12 mouse cellular contexts compared by ENCODE assay signal in genomic region chr9:41102613-41103012, GRCm38 (mm10). TPM values are rescaled to one million over a fixed set of nuclear protein-coding genes. Genes with fewer than 3 reads are reported as not detected.
DNase-seq lines count a peak whose midpoint lies in the region; TF ChIP-seq lines count a peak whose summit lies in the region.
"Had no signal": no experiment of that assay in that cellular context is flagged by ENCODE, and none has a peak within 500 bp of the region (broad histone marks: within the 10 kb centered on the region; RNA-seq: fewer than 3 reads in every experiment).

No protein-coding gene starts in this region.

- intact Hi-C loops in left cerebral cortex, adult 2 months (cut with DNase I), result no loop called here
- intact Hi-C loops in heart, postnatal 10 days (cut with DNase I), result no loop called here

- H3K27ac ChIP-seq in left cerebral cortex, adult 2 months, result peak overlapping the region; percentile 59
- H3K27ac ChIP-seq: intestine, embryonic 15.5 days; neural tube, embryonic 12.5 days had no signal

- no peak for TF ChIP-seq CTCF in left cerebral cortex, adult 2 months (IDR thresholded peaks at IDR 0.05)

- DNase-seq in embryo, embryonic 10 days (ENCODE audit: low spot score), result peak; percentile 9
- DNase-seq in embryo, embryonic 10.5 days (ENCODE audit: low spot score), result no peak
- DNase-seq in left cerebral cortex, adult 2 months (ENCODE audit: extremely low spot score in 1 of 2, low spot score in 2 of 2), result no peak
- DNase-seq in left cerebral cortex, adult 11 months (ENCODE audit: low spot score), result no peak
- DNase-seq in heart, postnatal 10 days, result peak; percentile 61 to 68
- peak; percentile 29 for DNase-seq in lung, postnatal 25 days (ENCODE audit: low spot score)
- no peak for DNase-seq in thymus, postnatal 0 days (ENCODE audit: low spot score)
- DNase-seq in cerebellum, adult 18-20 months, result no peak
- DNase-seq: adrenal gland, postnatal 36 days; cerebellum, adult 9-11 months had no signal

- no peak overlapping the region for H3K4me3 ChIP-seq in left cerebral cortex, adult 2 months
- H3K4me3 ChIP-seq: intestine, embryonic 15.5 days; neural tube, embryonic 12.5 days had no signal

RNA-seq across cellular contexts. Expression of gene Ubash3b, which starts 58.9 kb away (rescaled TPM):
- total RNA-seq in left cerebral cortex, adult 2 months (2021), result 10 to 100 TPM; 23.5 to 26.7 TPM
- 1 to 10 TPM; 2.9 to 3.7 TPM for total RNA-seq in heart, postnatal 10 days (2021)
- polyA plus RNA-seq in thymus, postnatal 0 days (2015; fragmentation: Nextera tagmentation; extraction: Ambion mirVana), result 4.0 TPM in 2 replicates

Comparison
In these comparisons a context has a peak if more than half of its experiments do, and no peak if none do; other contexts are left out.
1. DNase-seq: peak in embryo, embryonic 10 days (single experiment), heart, postnatal 10 days (2 of 2) and lung, postnatal 25 days (single experiment); none in embryo, embryonic 10.5 days (single experiment), left cerebral cortex, adult 2 months (0 of 2), left cerebral cortex, adult 11 months (single experiment), thymus, postnatal 0 days (single experiment) and cerebellum, adult 18-20 months (0 of 2).
2. RNA of gene Ubash3b, which starts 58.9 kb away (total RNA-seq): 23.5 to 26.7 TPM in left cerebral cortex, adult 2 months; 2.9 to 3.7 TPM in heart, postnatal 10 days; every median in the first group is over 4 times any median in the second.